Mouse (Mus musculus): ENCODE data around the gene Mrpl58. TPM values are rescaled to one million over a fixed set of nuclear protein-coding genes. Genes with fewer than 3 reads are reported as not detected.

The Mrpl58 gene
- polyA plus RNA-seq, 1 experiment = 18.0 TPM

DNA sequence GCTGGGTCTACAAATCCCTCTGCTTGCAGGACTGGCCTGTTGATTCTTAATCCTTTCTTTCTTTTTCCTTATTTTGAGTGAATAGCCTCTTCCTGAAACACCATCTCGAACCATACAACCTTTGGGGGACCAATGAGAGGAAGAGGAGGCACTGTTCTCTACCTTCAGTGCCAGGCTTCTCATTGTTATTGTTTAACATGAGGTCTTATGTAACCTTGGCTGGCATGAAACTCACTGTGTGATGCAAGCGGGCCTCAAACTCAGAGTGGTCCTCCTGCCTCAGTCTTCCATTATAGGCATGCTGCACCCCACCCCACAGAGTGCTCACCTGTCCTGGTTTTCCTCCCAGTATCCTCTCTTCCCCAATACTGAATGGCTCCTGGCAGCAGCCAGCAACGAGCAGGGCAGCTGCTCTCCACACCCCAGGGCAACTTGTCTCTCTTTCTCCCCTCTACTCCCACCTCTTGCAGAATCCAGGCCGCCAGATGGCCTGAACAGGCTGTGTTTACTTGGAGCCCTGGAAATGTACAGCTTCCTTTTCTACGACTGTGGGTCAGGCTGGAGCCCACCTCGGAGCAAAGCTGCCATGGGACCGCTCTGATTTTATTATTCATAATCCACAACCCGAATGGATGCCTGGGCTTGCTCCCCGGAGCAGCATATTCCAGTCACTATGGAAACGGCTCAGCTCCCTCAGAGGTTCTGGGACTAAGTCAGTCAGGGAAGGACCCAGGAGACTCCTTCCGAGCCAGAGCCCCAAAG is 2.7 kb upstream of the Mrpl58 start:
- Histone ChIP-seq H3K4me1 (ENCODE audit: control insufficient read depth, insufficient read depth, low read length) (peaks cover 16% of the 10 kb centered on the region), H3K4me3 (ENCODE audit: control insufficient read depth, low read depth, low read length) (no peak overlapping the region), H3K27ac (ENCODE audit: control insufficient read depth, insufficient read depth, low read depth, low read length) (no peak overlapping the region), H3K36me3 (ENCODE audit: control insufficient read depth, insufficient read depth, low read length) (no peaks in the 10 kb centered on the region), H3K27me3 (ENCODE audit: control insufficient read depth, insufficient read depth, low read length) (no peaks in the 10 kb centered on the region)
- TF ChIP-seq CTCF (IDR thresholded peaks at IDR 0.05; ENCODE audit: control insufficient read depth, insufficient read depth, insufficient replicate concordance, low read depth, low read length) (no peak), POLR2A (IDR thresholded peaks at IDR 0.05; ENCODE audit: control insufficient read depth, low read depth, low read length) (no peak)

DNA sequence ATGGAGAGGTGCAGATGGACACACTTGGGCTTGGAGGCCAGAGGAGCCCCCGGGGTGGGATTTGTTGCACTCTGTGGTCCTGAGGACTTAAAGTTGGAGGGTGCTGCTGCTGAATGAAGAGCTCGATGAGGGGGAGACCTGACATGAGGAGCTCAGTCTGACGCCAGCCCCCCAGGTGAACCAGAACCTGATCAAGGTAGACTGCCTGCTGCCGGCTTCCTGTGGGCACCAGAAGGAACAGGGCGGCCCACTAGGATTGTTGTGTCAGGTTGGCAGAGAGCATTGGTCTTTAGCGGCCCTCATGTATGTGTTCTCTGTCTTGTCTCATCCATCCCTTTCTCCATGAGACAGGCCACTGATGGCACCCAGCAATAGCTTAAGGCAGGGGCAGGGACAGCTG is 2.2 kb downstream of the Mrpl58 start:
- Histone ChIP-seq H3K27ac (ENCODE audit: control insufficient read depth, insufficient read depth, low read depth, low read length) (no peak overlapping the region), H3K4me3 (ENCODE audit: control insufficient read depth, low read depth, low read length) (no peak overlapping the region), H3K27me3 (ENCODE audit: control insufficient read depth, insufficient read depth, low read length) (no peaks in the 10 kb centered on the region), H3K36me3 (ENCODE audit: control insufficient read depth, insufficient read depth, low read length) (no peaks in the 10 kb centered on the region), H3K4me1 (ENCODE audit: control insufficient read depth, insufficient read depth, low read length) (peaks cover 16% of the 10 kb centered on the region)
- no peak for TF ChIP-seq CTCF (IDR thresholded peaks at IDR 0.05; ENCODE audit: control insufficient read depth, insufficient read depth, insufficient replicate concordance, low read depth, low read length)
- no peak for TF ChIP-seq POLR2A (IDR thresholded peaks at IDR 0.05; ENCODE audit: control insufficient read depth, low read depth, low read length)

DNA sequence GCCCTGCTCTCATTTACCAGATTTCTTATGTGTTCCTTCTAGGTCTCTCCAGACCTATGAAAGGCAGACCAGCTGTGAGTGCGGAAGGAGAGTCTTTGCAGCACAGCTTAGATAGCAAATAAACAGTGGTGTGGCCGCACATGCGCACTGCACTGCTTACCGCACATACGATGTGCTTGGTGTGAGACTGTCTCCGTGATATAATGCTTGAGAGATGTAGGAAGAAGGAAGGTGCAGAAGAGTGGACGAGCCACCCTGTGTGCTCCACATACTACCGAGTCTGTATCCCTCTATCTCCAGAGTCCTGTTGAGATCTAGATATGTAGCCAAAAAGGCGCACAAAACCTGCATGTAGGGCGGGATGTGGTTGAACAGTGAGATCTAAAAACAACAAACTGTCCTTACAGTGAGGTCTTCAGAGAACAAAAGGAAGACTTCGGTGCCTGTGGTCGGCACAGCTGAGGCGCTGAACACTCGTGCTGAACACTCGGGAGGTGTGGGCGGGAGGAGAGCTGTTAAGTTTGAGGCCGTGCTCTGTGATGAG is 3.4 kb downstream of the Mrpl58 start:
- H3K27me3 ChIP-seq (ENCODE audit: control insufficient read depth, insufficient read depth, low read length) = no peaks in the 10 kb centered on the region
- no peak for TF ChIP-seq POLR2A (IDR thresholded peaks at IDR 0.05; ENCODE audit: control insufficient read depth, low read depth, low read length)
- TF ChIP-seq CTCF (IDR thresholded peaks at IDR 0.05; ENCODE audit: control insufficient read depth, insufficient read depth, insufficient replicate concordance, low read depth, low read length) = no peak
- no peak overlapping the region for H3K27ac ChIP-seq (ENCODE audit: control insufficient read depth, insufficient read depth, low read depth, low read length)
- H3K36me3 ChIP-seq (ENCODE audit: control insufficient read depth, insufficient read depth, low read length) = no peaks in the 10 kb centered on the region
- H3K4me1 ChIP-seq (ENCODE audit: control insufficient read depth, insufficient read depth, low read length) = peaks cover 10% of the 10 kb centered on the region
- H3K4me3 ChIP-seq (ENCODE audit: control insufficient read depth, low read depth, low read length) = no peak overlapping the region

DNA sequence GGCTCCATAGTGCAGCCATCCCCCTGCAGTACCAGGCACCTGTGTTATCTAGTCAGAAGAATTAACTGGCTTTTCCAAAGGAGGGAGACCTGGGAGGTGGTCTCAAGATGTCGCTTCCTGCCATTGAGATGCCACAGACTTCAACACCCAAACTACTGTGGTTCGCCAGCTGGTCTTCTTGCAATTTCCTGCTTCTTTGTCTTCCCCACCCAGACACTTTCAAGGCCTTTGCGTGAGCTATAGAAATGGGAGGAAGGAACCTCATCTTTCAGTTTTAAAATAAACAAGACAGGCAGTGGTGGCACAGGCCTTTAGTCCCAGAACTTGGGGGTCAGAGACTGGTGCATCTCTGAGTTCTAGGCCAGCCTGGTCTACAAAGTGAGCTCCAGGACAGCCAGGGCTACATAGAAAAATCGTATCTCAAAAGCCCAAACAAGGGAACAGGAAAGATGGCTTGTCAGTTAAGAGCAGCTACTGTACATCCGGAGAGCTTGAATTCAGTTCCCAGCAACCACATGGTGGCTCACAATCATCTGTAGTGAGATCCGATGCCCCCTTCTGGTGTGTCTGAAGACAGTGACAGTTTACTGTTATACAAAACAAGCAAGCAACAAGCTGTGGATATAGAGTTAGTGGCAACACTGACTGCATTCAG is 4.8 kb downstream of the Mrpl58 start:
- Histone ChIP-seq H3K27me3 (ENCODE audit: control insufficient read depth, insufficient read depth, low read length) (no peaks in the 10 kb centered on the region), H3K4me1 (ENCODE audit: control insufficient read depth, insufficient read depth, low read length) (peaks cover 14% of the 10 kb centered on the region), H3K4me3 (ENCODE audit: control insufficient read depth, low read depth, low read length) (no peak overlapping the region), H3K36me3 (ENCODE audit: control insufficient read depth, insufficient read depth, low read length) (no peaks in the 10 kb centered on the region), H3K27ac (ENCODE audit: control insufficient read depth, insufficient read depth, low read depth, low read length) (no peak overlapping the region)
- no peak for TF ChIP-seq POLR2A (IDR thresholded peaks at IDR 0.05; ENCODE audit: control insufficient read depth, low read depth, low read length)
- TF ChIP-seq CTCF (IDR thresholded peaks at IDR 0.05; ENCODE audit: control insufficient read depth, insufficient read depth, insufficient replicate concordance, low read depth, low read length) = no peak

DNA sequence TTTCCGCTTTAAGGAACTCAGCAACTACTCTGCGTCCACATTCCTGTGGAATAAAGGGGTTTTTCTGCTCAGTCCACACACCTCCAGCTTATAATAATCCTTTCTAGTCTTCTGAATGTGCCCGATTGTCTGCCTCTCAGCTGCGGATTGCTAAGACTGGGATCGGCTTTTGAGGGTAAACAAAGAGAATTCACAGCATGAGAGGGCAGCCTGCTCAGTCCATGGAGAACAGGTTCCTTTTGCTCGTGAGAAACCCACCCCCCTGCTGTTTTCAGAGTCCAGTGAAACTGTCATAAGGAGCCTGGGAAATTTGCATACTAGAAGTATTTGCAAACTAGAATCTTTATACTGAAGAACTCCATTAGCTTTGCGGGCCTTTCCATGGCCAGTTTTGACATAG is 6.0 kb downstream of the Mrpl58 start:
- Histone ChIP-seq H3K36me3 (ENCODE audit: control insufficient read depth, insufficient read depth, low read length) (no peaks in the 10 kb centered on the region), H3K27ac (ENCODE audit: control insufficient read depth, insufficient read depth, low read depth, low read length) (no peak overlapping the region), H3K4me1 (ENCODE audit: control insufficient read depth, insufficient read depth, low read length) (peaks cover 8% of the 10 kb centered on the region), H3K27me3 (ENCODE audit: control insufficient read depth, insufficient read depth, low read length) (no peaks in the 10 kb centered on the region), H3K4me3 (ENCODE audit: control insufficient read depth, low read depth, low read length) (no peak overlapping the region)
- TF ChIP-seq CTCF (IDR thresholded peaks at IDR 0.05; ENCODE audit: control insufficient read depth, insufficient read depth, insufficient replicate concordance, low read depth, low read length) = no peak
- no peak for TF ChIP-seq POLR2A (IDR thresholded peaks at IDR 0.05; ENCODE audit: control insufficient read depth, low read depth, low read length)

DNA sequence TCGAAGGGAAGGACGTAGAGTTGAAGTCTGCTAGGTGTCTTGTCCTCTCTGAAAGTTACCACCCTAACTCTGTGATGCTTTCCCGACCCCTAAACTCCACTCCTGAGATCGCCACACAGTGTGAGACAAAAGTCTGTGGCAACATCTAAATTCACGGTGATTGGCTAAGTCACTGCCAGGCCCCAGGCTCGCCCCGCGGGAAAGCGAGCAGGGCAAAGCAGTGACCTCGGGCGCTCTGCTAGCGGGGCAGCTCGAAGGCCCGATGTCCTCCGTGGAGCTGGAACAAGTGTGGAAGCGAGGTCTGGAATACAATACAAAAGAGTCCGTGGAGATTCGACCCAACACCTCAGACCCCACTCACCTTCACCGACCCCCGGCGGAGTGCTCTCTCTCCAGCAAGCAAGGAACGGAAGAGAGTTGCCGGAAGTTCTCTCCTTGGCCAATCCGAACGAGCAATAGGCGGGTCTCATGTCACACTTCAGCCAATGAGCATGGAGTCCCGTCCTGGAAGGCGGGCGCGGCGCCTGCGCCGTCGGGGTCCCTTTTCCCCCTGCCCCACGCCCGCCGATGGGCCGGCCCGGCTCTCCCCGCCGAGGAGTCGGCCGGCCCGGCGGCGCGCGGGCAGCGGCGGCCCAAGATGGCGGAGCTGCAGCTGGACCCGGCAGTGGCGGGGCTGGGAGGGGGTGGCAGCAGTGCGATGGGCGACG is 16.1 kb downstream of the Mrpl58 start, which contains the start of the genes Atp5h and Kctd2:
TSS of gene Atp5h (minus strand) at position 432 of the 707 bp plus-strand sequence.
TSS of gene Kctd2 (plus strand) at position 598 of the 707 bp plus-strand sequence.
- H3K27me3 ChIP-seq (ENCODE audit: control insufficient read depth, insufficient read depth, low read length) = no peaks in the 10 kb centered on the region

More for the DNA sequence above, 16.1 kb downstream of the Mrpl58 start, which contains the start of the genes Atp5h and Kctd2:
- Histone ChIP-seq H3K36me3 (ENCODE audit: control insufficient read depth, insufficient read depth, low read length) (peaks cover 3% of the 10 kb centered on the region; the same call in 1 of the 2 replicates), H3K4me3 (ENCODE audit: control insufficient read depth, low read depth, low read length) (peak within 1 kb of the TSS; percentile 90), H3K4me1 (ENCODE audit: control insufficient read depth, insufficient read depth, low read length) (peaks cover 8% of the 10 kb centered on the region), H3K27ac (ENCODE audit: control insufficient read depth, insufficient read depth, low read depth, low read length) (peak within 1 kb of the TSS; percentile 94)
- peak; percentile 78 for TF ChIP-seq POLR2A (IDR thresholded peaks at IDR 0.05; ENCODE audit: control insufficient read depth, low read depth, low read length)
- TF ChIP-seq CTCF (IDR thresholded peaks at IDR 0.05; ENCODE audit: control insufficient read depth, insufficient read depth, insufficient replicate concordance, low read depth, low read length) = no peak

All from testis, adult 2 months (tissue).